Mouse (Mus musculus): Measurements from ENCODE around the gene Snx18.

DNA sequence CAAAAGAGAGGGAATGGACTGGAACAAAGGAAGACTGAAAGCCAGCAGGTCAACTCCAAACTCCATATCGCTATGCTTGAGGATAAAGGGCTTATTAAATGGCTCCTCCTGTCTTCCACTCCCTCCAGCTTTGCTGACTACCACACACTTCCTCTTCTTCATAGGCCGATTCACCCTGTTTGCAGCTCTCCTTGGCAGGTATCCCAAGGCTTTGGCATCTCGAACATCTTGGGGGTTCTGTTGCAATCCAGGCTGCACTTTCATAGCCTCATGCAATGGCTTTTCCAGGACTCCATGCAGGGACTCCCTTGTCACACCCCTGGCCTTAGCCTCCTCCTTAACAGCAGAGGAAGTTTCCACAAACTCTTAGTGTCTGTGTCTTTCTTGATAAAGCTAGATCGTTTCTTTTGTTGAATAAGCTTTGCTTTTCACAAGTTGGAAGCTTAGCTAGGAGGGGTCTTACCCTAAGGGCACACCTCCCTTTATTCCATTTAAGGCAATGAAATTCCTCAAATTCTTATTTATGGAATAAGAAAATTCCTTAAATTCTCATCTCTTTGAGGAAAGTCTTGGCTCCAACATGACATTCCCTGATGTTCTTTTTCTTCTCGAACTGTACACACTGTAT, 64.6 kb downstream of the Snx18 start:
- TF ChIP-seq CTCF (IDR thresholded peaks at IDR 0.05; ENCODE audit: control insufficient read depth, insufficient read depth, insufficient read length) (no peak), MYOD1 (IDR thresholded peaks at IDR 0.05; ENCODE audit: control insufficient read depth, insufficient read length, low read depth) (no peak)
